Mouse (Mus musculus) cerebellum, adult 8-10 months (tissue): ENCODE results near the gene Cadps.

Source experiments
- DNase-seq: peaks from one replicate; pipeline ENCODE4 v3.0.0; 2022

The Cadps gene

DNA sequence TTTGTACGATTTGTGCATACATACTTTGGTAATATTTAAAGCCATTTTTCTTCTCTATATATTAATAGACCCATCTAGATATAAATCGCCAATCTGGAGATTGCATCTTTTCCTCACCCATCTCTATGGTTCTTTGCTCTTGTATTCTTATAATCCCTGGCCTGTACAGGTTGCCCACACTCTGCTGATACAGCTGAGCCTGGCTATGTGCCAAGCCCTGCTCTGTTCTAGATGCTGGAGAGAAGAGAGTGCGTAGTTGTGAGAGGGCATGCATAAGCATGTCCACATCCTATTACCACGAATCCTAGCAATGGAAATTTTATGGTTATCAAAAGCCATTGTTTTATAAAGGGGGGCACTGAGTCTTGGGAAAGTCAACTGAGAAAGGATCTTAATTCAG, 360.7 kb downstream of the Cadps start:
- DNase-seq: peak; percentile 13

DNA sequence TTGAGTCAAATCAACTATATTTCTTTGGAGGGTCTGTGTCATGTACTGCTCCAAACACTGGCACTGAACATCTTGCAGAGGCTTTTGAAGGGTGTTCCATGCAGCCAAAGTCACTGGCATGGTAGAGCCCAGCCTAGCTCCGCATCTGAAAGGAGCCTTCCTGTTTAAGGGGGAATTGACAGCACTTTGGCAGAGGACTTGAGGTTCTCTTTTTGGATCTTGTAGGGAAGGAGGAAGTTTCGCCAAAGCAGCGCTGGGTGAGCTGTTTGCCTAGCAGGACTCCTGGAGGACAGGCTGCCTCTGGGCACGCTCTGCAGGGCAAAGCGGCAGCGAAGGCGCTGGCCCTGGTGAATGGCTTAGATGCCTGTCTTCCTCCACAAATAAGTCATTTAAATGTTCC, 363.2 kb downstream of the Cadps start:
- DNase-seq: no peak

DNA sequence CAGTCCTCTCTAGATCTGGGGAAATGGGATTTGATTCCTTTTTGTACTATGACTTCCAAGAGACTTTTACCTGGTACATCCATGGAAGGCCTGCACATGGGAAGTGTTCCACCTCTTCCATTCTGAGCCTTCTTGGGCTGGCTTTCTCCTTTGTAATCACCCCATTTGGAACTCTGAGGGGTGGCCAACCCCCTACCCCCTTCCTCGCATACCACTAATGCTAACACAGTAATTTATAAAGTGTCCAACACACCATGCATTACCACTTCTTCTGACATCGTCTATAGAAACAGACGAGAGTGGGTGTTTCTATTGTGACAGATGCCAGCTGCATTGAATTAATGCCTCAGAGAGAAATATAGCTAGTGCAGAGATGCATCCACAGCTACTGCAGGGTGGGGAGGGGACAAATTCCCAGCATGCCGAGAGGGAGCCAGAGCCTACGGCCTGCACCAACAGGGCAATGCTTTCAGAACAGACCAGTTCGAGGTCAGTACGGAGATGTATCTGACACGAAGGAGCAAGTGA, 367.8 kb downstream of the Cadps start:
- DNase-seq: no peak

DNA sequence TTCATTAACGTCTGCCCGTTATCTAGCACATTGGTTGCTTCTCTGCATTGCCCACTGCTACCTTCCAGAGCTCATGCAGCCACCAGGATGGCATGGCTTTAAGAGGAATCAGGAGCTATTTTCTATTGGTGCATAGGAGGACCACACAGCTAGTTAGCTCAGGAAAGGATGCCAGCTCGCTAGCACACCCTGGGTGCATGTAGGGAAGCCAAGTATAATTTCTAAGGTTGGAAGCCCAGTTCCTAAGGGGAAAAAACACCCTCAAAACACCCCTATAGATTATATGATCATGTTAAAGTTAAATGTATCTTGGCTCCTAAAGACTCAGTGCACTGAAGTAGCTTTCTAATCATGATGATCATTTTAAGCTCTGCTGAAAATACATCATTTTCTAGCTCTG, 372.1 kb downstream of the Cadps start:
- no peak for DNase-seq

DNA sequence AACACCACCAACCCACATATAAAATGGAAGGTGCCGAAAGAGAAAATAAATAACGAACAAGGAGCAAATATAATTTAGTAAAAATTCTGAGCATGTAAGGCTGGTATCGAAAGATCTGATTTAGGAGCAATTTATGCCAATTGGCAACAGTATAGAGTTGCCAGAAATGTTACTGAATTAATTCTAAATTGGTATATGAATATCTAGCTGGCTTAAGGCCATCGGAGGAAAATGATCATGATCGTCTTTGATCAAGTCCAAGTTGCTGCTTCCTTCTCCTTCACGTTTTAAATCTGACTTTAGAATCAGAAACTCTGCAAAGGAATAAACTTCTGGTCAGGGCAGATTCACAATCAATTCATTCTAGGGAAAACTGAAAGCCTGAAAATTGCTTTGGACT, 374.0 kb downstream of the Cadps start:
- no peak for DNase-seq

DNA sequence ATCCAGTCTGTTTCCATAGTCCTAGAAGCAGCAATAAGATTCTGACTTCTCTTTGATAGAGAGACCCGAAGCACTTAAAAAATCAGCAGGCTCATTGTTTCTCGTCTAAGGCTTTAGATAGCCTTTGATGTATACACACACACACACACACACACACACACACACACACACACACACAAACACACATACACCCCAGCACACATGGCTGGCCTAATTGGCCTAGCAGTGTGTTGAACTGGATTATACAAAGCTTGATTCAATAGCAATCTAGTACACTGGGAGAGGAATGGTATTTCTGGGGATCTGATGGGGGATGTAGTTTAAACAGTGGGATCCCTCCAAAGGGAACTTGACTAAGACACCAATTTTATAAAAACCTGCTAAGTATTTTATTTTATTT, 381.9 kb downstream of the Cadps start:
- no peak for DNase-seq

DNA sequence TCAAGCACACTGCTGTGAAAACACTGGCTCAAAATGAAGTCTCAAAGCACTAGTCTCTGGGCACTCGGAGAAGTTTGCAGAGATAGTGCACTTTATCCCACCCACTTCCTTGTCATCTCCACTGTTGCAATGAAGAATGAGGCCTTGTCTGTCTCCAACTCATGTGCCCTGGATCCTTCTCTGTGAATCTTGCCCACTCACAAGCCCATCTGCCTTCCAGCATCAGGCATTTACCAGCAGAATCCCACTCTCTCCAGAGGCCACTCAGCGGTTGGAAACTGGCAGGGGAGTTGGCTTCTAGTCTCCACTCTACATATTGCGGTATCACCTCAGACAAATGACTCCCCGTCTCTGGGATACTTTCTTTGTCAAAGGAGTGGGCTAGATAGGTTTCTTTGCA, 384.9 kb downstream of the Cadps start:
- DNase-seq: no peak

DNA sequence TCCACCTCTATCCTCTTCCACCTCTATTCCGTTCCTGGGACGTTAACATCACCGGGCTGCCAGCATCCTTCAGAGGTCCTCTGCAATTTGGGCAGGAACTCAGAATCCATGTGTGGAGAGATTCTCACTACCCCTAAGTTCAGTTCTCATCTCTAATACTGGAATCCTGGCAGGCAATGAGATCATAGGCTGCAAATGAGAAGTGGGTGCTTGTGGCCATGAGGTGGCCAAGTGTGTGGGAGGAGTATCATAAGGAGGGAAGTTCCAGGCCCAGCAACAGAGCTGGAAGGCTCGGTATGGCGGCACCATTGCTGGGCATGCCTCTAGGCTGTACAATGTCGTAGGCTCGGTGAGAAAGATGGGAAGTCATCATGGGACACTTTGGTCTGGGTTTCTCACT, 385.5 kb downstream of the Cadps start:
- DNase-seq: no peak

DNA sequence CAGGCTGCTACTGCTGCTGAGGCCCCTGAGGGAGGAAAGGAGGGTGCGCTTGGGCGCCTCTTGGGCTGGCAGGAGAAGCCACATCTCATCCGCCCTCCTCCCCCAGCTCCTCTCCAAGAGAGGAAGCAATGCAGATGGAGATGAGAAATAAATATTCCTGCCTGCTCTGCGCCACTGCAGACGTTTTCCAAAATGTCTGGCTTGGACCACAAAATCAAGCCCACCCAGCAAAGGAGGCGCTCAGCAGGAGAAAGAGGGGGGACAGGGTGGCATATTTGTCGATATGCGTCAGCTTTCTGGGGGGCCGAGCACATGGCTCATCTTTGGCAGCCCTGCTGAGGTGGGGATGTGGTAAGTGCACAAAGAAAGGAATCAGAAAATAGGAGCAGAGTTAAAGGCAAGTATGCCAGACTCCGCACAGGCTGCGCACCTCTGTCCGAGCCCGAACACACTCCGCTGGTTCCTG, 385.9 kb downstream of the Cadps start:
- no peak for DNase-seq

DNA sequence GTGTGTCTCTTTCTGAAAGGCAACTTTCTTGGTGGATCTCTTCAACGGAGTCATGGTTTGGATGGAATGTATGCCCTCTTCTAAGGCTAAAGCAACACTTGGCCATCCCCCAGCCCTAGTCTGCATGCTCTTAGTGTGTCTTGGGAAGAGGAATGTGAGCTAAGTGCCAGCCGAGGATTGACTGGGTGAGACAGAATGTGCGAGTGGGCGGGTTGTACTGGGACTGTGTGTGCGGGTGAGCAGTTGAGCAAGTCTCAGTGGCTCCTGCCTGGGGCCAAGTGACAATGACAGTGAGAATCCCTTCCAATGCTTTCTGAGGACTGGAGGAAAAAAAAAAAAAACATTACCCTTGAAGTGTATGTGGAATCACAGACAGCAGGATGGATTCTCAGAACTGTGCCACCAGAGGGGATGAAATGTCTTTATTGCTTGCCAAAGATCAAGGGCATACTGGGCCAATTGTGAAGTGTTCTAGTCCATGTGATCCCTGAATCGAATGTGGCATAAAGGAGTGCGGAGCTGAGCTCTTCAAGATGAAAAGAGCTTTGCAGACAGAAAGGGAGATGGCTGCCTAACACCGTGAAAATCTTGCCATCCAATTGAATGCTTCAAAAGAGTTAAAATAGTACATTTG, 394.7 kb downstream of the Cadps start:
- DNase-seq: no peak

DNA sequence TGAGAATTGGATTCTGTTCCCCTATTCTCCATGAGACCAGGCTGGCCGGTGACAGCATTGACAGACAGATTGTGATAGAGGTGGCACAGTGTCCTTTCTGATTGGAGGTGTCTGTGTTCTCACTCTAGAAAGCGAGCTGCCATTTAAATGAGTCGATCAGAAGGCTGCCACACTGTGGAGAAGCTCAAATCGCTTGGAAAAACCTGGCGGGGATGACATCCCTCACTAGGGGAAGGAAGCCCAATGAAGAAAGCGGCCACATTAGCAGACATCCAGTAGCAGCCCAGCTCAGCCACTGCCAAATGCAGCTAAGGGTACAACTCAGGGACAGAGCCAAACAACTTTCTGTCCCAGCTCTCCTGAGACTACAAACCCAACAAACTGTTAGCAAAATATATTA, 397.6 kb downstream of the Cadps start:
- DNase-seq: no peak

DNA sequence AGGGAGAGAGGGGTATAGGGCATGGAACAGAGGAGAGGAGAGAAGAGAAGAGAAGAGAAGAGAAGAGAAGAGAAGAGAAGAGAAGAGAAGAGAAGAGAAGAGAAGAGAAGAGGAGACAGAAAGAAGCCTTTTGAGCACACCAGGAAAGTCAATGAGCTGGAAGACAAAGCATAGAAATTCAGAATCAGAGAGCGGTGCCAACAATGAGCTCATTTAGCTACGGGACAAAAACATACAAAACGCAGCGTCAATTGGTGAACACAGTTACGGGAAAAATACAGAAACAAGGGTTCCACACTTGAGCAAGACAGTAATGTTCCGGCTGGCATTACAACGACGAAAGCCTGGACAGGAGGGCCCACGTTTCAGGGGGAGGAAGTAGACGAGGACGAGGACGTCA, 412.6 kb downstream of the Cadps start:
- DNase-seq: no peak

DNA sequence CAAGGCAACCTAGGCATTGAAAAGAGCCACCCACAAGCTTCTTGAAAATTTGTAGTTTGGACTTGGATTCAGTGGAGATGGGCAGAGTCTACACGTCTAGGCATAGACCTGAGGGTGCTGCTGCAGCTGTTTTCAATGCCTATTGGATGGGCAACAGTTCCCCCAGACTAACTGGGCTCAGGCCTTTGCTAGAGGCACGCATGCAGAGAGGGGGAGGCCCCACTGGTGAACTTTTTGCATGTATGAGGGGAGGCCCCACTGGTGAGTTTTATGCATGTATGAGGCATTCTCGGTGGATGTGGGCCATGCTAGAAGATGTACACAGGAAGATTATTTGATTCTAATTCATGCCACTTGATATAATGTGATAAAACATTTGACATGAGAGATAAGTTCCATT, 413.1 kb downstream of the Cadps start:
- DNase-seq: no peak

DNA sequence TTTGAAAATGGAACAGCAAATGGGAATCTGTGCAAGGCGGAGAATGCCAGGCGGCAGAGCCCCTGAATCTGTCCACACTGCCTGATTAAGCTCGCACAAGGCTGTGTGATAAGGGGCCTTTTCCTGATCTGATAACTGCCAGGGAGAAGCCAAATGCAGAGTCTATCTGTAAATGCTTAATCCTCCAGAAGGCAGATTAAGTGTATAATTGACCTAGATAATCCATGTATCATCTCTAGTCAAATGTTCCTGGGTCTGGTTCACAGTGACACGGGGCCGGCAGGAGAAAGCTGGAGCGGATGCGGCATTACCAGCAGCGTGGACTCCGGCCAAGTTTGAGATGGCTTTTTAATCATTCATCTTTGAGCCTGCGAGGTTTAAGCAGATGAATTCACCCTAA, 416.3 kb downstream of the Cadps start:
- peak; percentile 35 for DNase-seq

DNA sequence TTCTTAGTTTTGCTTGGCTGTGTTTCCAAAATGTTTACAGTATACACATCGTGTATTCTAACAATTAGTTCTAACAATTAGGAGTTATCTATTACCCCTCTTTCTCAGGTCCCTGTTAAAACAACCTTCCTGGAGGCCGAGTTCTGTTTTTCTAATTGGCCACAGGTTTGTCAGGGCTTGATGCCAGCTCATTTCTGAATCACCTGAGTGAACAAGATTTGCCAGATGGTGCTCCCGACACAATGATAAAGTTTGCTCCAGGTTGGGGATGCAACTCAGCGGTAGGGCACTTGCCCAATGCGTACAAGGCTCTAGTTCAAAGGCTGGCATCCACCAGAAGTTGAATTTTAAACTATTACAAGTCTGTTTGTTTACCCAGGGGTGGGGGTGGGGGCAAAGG, 417.7 kb downstream of the Cadps start:
- DNase-seq: peak; percentile 35

DNA sequence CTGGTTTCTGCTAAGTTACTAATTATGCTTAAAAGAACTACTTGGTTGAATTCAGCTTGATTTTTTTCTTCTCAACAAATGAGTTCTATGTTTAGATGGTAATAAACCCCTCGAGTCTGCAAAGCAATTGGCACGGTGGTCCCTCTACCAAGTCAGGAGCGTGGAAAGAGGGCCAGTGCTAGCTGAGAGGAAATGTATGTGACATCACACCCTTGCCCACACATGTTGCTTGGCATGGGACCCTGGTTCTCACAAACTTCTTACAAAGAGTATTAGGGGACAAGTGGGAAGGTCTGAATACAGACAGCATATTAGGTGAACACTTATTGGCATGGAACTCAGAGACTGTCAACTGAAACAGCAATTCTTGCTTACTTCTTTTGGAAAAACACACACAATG, 418.2 kb downstream of the Cadps start:
- no peak for DNase-seq

DNA sequence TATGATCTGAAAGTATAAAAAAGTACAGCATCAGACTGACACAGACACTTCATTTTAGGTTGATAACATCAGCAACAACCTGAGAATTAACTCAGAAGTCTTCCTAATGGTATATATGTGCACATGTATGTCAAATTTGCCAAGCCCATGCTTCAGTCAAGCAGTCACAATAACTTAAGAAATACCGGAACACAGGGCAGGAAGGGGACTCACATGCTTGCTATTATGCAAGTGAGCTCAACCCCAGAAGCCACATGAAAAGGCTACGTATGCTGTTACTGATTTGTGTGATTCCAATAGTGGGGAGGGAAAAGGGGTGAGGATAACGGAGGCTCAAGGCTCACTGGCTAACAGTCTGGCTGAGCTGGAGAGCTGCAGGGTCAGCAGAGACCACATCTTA, 418.8 kb downstream of the Cadps start:
- DNase-seq: no peak

DNA sequence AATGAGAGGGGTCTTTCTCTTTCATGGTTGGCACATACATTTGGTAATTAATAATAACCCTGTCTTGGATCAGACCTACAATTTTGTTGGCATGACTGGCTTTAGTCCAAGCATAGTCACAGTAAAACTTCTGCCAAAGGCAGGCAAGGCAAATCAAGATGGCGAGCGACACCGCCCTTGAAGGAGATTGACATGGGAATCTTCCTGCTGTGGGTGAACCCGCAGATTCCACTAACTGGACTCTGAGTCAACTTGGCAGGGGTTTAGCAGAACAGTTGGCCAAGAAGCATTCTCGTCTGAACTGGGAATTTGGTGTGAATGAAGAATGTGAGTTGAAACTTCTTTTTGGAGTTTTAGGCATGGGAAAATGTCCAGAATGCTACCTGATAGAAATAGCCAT, 422.8 kb downstream of the Cadps start:
- DNase-seq: no peak

DNA sequence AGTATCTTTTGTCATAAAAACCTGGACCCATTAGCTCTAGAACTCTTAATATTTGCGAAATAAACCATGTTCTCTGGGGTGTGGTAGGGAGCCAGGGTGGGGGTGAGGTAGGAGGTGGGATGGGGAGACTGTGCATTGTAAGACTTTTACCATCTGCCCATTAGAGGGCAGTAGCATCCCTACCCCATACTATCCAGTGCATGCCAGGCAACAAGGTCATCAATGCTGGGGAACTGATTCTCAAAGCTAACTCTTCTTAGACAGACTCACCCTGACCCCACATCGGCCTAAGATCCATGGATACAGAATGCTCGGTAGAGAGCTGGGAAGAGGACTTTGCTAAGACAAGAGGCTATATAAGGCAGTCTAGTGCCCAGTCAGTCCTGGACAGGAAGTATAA, 425.3 kb downstream of the Cadps start:
- no peak for DNase-seq

DNA sequence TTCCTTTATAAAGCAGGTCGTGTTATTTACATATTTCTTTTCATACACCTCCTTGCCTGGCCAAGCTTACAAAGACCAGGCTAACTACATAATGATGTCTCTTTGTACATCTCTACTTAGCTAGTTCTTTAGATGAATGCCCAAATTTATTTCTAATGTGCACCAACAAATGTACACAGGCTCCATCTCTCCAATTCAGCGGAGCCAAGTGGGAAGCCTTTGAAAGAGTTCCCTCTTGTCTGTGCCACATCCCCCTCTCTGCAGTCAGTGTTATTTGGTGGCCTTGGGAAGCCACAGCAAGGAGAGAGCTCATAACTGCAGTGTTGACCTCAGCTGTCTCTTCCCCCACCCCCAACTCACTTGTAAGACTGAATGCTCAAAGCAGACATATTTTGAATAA, 428.6 kb downstream of the Cadps start:
- DNase-seq: no peak

DNA sequence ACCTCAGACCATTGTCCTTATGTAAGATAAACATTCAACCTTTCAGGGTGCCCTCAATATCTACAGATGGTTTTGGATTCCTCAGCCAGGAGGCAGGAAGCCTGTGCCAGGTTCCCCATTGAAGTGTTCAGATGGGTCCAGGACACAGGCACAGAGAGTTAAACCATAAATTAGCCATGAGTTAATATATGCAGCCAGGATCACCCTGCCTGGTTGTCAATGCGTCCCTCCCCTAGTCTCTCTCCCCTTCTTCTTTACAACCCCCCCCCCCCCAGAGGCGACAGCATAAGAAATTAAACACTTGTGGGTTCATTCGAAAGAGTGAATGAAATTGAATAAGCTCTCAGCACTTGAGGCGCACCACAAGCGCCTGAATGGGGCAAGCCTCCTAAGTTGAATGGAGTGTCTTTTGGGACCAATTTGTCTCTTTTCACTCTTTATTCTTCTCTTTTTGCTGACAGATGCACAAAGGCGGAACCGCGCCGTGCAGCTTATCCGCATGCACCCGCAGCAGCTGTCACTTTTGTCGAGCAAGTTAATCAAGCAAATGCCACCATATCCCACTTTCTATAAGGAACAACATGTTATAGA, 429.5 kb downstream of the Cadps start:
- peak; percentile 33 for DNase-seq

DNA sequence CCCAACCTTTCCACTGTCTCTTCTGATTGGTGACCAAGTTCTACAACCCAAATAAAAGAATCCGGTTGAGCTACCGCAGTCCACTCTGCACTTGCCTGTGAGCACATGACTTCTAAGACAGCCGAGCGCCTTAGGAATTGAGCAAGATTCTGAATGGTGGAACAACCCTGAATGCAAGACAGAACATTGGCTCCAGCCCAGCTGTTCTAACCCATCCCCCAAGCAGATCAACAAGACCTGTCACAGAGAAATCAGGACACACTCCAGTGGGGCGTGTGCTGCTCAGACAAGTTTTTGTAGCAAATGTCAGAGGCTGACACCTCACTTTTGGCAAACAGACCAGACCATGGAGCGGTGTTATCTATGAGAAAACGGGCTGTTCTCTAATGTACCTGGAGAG, 431.7 kb downstream of the Cadps start:
- DNase-seq: no peak

DNA sequence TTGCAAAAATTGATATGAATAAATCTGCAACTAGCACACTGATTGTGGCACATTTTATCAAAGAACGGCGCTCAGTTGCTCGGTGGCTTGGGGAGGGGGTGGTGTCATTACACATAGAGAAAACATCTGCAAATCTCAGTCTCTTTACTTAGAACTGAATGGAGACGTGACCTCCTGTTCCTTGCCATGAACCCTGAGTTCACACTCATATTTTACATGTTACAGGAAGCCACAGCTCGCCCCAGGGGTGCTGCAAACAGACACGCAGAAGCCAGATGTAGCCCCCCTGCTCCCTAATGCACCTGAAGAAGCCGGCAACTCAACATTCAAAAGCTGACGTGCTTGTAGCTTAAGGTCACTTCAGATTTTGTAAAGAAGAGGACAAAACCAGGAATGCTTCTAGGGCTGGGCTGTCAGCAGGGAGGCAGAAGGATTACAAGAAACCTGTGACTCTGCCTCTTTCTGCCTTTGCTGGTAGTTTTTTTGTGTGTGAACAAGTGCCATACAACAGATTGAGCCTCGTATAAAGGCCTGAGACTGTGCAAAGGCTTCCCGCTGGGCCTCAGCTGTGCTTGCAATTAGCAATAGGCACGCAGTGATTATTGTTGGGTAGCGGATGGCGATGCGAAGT, 434.0 kb downstream of the Cadps start:
- DNase-seq: peak; percentile 67

DNA sequence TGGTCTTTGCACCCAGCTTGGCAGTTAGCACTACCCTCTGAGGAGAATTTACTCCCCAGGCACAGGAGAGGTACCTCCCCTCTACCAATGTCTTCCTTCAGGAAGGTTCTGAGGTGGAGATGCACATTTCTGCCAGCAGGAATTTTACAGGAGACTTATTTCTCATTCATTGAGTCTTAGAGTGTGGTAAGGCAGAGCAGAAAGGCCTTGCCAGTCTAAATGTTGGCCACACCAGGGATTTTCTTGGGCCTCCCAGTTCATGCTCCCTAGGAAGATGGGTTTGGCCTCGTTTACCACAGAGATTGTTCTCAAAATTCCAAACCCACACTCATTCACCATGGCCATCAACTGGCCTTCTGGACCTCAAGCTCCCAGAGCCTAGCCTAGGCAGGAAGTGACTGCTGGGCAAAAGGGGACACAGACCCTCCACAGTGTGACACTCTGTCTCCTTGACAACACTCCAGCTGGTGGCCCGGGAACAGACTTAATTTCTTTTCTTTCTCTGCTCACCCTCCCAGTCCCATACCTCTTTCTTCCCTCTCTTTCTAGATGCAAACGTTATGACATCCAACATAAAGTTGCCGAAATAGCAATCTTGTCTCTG, 434.6 kb downstream of the Cadps start:
- DNase-seq: no peak
